Mouse (Mus musculus) adrenal gland, postnatal 10 days (tissue): ENCODE results near the gene Ppp5c. TPM values are rescaled to one million over a fixed set of nuclear protein-coding genes. Genes with fewer than 3 reads are reported as not detected.

Source experiments
- DNase-seq: peaks from one replicate; pipeline ENCODE4 v3.0.0; 2021; ENCODE audit warnings: mixed read lengths
- total RNA-seq, 2 experiments: library from RNA; stranded (reverse); gene quantifications; 2 replicates each; pipeline ENCODE4 v1.2.3; 2021

The Ppp5c gene
- total RNA-seq, 2 experiments from 2014 or later = 81.5 to 90.1 TPM

- peak; percentile 95 for DNase-seq
These were observed 10.7 kb downstream of the Ppp5c start for GRCm38 (mm10) chr7:17017036-17017435.

DNA sequence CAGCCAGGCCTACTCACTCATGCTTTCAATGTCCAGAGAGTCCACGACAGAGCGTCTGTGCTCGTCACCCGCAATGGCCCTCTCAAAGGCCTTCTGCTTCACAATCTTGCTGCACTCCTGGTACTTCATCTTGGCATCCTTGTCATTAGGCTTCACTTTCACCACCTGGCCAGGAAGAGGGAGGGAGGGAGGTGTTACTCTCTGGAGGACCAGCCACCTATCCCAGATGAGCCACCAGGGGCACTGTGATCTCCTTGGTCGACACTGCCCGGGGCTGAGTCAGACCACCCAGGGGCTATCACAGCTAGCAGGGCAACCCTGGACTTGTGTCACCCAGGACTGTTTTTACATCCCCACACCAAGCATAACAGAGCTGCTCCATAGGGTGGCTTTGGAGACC lies 12.3 kb downstream of the Ppp5c start:
- no peak for DNase-seq

DNA sequence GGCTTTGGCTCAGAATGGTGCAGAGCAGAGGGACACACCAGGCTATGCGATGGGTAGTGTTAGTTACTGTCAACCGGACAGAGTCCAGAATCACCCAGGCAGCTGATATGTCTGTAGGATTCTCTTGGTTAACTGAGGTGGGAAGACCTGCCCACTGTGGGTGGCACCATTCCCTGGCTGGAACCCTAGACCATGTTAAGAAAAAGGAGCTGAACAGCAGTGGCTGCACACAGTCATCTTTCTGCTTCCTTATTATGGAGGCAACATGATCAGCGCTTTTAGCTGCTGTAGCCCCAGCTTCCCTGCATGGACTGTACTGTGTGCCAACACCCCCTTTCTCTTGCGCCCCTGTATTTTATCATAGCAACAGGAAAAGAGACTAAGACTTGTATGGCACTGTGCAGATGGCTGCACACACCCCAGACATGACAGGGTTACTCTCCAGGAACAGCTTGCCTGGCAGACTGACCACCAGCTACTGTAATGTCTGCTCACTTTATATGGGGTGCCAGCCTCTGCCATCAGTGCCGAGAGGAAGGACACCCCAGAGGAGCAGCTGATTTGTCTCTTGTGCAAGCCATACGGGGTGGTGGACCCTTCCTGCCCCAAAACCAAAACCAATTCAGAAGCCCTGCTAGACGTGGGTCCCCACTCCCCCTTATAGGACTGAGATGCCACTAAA lies 15.7 kb downstream of the Ppp5c start:
- DNase-seq = no peak

DNA sequence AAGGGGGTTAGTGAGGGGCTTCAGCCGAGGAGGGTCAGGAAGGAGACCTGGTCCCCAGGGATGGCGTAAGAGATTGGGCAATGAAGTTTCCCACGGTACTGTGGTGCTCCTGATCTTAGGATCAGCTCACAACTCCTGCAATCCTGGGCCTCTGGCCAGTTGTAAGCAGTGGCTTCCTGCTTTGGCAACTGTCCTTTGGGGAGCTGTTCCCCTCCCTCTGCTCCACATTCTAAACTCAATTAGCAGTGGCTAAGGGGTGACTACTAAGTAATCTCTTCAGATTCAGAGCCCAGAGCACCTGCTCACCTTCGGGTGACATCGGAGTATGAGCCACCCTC lies 17.7 kb downstream of the Ppp5c start:
- no peak for DNase-seq

DNA sequence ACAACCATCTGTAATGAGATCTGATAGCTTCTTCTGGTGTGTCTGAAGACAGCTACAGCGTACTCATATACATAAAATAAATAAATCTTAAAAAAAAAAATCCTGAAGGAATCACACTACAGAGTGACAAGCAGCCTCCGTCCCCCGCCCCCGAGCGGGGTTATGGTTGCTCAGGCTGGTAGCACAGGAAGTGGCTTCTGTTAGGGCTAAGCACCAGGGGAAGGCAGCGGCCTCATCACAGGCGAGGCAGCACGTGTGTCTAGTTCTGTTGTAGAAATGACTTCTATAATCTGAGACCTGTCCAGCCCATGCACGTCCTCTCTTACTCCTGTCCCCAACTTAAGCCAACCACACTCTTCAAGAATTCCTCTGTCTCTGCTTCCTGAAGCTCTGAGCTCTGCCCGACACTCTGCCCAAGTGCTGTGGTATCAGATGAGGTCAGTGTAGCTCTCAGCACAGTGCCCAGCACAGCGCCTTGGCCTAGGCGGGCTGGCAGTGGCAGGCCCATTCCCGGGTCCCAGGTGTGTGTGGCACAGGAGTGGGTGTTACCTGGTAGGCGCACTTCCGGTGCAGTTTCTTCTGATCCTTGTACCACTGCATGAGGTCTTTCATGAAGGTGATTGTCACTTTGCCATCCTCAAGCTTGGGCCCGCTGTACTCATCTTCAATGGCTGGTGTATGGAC lies 18.3 kb downstream of the Ppp5c start:
- no peak for DNase-seq

DNA sequence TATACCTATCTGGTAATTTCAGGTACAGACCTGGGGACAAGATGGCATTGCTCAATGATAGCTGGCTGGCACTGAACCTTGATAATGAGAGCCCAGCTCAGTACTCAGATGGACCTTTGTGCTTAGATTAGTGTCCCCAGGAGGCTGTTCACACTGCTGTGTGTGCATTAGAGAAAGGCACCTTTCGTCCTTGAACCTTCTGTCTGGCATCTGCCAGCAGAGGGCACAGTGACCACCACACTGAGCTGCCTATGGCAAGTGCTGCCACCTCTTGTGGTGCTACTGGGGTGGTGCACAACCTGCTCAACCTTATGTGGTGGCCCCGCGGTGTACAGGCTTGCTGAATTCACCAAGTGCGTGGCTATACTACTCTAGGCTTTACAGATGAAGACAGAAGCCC lies 20.4 kb downstream of the Ppp5c start:
- DNase-seq = no peak

- DNase-seq = no peak
These were observed 23.0 kb downstream of the Ppp5c start for GRCm38 (mm10) chr7:17004716-17005115.

GRCm38 (mm10) chr7:17003230-17003960 lies 24.3 kb downstream of the Ppp5c start:
- peak; percentile 59 for DNase-seq

DNA sequence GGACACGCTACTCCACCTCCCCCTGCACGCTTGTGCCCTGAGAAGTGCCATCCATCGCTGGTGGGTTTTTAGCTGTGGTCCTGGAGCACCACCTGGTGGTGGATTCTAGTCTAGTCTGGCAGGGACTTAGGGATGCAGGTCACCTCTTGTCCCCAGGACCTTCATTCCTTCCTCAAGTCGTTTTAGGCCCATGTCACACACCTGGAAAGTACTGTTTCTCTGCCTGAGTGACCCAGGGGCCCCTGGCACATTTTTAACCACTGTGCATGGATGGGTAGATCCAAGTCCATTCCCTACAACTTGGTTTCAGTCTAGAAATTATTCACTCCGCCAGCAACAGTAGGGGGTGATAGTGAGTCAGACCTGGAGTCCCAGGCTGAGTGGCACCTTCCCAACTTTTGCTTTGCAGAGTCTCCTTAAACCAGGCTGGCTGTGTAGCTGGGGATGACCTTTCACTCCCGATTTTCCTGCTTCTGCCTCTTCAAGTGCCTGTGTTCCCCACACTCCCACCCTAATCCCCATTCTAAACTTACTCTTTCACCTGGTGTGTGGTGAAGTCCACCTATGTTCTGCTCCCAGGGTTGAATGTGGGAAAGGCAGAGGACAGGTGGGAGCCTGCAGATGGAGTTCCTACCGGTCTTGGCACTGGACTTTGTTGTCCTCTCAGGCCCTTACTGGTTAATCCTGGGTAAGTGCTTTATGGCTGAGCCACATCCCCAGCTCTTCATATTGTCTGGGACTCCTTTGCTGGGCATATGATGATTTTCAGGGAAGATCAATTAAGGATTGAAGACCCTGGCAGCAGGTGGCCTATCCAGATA lies 25.1 kb downstream of the Ppp5c start:
- peak; percentile 87 for DNase-seq

GRCm38 (mm10) chr7:16999650-17000049 lies 28.1 kb downstream of the Ppp5c start:
- peak; percentile 95 for DNase-seq

DNA sequence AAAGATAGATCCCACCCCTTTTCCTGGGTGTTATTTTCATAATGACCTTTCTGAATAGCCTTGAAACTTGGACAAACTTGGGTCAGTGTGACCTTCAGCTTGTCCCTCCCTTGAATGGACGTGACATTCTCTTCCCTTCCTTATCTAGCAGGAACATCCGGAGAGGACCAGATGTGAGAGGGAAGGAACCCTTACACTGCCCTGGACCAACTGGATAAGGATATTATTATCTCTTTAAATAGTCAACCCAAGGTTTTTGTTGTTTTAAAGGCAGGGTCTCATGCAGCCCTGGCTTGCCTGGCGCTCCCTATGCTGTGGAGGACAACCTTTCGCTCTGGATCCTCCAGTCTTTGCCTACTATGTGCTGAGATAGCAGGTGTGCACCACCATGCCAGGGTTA lies 28.5 kb downstream of the Ppp5c start:
- DNase-seq = no peak

DNA sequence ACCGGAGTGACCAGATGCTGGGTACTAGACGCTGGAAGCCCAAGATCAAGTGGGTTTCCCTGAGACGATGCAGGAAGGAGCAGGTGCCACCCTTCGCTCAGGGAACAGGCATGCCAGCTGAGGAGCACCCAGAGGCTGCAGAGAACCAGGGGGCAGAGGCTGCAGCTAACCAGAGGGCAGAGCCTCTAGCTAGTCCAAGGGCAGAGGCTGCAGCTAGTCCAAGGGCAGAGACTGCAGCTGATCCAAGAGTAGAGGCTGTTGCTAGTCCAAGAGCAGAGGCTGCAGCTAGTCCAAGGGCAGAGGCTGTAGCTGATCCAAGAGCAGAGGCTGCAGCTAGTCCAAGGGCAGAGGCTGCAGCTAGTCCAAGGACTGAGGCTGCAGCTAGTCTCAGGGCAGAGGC lies 32.4 kb downstream of the Ppp5c start:
- DNase-seq = no peak

DNA sequence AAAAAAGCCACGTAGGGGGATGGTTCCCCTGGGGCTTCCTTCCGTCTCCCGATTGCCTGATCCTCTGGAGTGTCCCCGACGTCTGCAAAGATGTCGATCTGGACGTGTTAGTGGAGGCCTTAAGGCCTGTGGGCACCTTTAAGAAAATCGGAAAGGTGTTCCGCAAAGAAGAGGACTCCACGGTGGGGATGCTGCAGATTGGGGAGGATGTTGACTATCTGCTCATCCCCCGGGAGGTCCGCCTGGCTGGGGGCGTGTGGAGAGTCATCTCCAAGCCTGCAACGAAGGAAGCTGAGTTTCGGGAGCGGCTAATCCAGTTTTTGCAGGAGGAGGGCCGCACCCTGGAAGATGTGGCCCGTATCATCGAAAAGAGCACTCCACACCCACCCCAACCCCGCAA lies 33.3 kb downstream of the Ppp5c start:
- peak; percentile 35 for DNase-seq

GRCm38 (mm10) chr7:16993651-16994399 lies 33.9 kb downstream of the Ppp5c start:
- peak; percentile 91 for DNase-seq

GRCm38 (mm10) chr7:16992451-16992807 lies 35.3 kb downstream of the Ppp5c start, which contains the start of gene Ccdc8:
Gene Ccdc8, plus strand, starts transcription at chr7:16992708.
- no peak for DNase-seq

- peak; percentile 68 for DNase-seq
These were observed 35.9 kb downstream of the Ppp5c start for GRCm38 (mm10) chr7:16991681-16992450.

GRCm38 (mm10) chr7:16990006-16990744 lies 37.5 kb downstream of the Ppp5c start:
- no peak for DNase-seq

DNA sequence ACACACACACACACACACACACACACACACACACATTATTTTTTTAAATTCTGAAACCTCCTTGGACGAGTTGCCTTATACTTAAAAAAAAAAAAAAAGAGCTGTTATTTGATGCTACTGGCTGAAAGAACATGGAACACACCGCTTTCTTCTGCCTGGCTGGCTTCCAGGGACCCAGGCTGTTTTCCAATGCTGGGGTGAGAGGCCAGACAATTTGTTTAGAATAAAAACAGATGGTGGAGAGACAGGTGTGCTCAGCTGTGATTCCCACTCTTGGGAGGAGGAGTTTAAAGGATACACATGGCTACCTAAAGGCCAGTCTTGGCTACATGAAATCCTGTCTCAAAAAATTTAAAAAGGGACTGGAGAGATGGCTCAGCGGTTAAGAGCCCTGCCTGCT lies 39.3 kb downstream of the Ppp5c start:
- peak; percentile 76 for DNase-seq

GRCm38 (mm10) chr7:16987541-16988149 lies 40.1 kb downstream of the Ppp5c start:
- no peak for DNase-seq
